Mouse (Mus musculus) liver, embryonic 14.5 days (tissue): ENCODE measurements around the gene Agrp.

Experiments used
- CTCF ChIP-seq: IDR thresholded peaks from 2 replicates; pipeline ENCODE4 v1.5.1; 2016; ENCODE audit warnings: antibody characterized with exemption, low read depth, control low read depth
- EP300 ChIP-seq: IDR thresholded peaks from 2 replicates; pipeline ENCODE4 v1.6.1; 2016; ENCODE audit warnings: antibody characterized with exemption, low read depth

GRCm38 (mm10) chr8:105657641-105658040, 20.4 kb upstream of the Agrp start:
- TF ChIP-seq CTCF (no peak), EP300 (no peak)
